Mouse (Mus musculus): Measurements from ENCODE around the gene Lpin2. TPM values are rescaled to one million over a fixed set of nuclear protein-coding genes. Genes with fewer than 3 reads are reported as not detected.

The Lpin2 gene
- total RNA-seq, 2 experiments from 2014 or later: 74.0 to 89.0 TPM

DNA sequence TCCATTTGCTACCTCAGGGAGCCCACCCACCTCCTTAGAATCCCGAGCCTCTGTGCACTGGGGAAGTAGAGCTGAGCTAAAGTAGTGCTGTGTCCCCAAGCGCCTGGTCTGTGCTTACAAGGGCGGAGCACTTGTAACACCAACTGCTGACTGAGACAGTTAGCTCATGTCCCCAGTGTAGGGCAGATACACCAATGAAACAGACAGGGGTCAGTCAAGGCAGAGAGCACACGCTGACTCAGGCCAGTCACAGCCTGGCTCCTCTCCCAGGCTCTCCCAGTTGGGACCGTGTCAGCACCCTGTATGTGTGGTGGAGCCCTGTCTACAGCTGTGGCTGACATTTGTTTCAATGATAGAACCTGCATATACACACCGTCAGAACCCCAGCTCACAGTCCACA lies 103.6 kb downstream of the Lpin2 start:
- DNase-seq (ENCODE audit: low spot score in 2 of 2): no peak
- intact Hi-C loops (cut with DNase I): no loop called here

DNA sequence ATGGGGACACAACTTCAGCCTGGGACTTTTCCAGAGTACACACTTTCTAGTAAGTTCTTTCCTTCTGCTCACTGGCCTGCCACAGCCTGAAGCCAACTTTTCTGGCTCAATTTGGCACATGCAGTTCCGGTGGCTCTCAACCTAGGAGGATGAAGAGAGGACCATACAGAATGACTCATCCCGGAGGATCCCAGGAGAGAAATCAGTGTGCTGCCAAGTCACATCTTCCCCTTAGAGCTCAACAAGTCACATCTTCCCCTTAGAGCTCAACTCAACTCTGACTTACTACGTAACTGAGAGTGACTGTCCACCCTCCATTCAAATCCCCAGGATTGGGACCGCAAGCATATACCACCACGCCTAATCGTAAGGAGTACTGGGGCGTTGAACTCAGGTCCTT lies 105.2 kb downstream of the Lpin2 start:
- intact Hi-C loops (cut with DNase I): no loop called here
- no peak for DNase-seq (ENCODE audit: low spot score in 2 of 2)

DNA sequence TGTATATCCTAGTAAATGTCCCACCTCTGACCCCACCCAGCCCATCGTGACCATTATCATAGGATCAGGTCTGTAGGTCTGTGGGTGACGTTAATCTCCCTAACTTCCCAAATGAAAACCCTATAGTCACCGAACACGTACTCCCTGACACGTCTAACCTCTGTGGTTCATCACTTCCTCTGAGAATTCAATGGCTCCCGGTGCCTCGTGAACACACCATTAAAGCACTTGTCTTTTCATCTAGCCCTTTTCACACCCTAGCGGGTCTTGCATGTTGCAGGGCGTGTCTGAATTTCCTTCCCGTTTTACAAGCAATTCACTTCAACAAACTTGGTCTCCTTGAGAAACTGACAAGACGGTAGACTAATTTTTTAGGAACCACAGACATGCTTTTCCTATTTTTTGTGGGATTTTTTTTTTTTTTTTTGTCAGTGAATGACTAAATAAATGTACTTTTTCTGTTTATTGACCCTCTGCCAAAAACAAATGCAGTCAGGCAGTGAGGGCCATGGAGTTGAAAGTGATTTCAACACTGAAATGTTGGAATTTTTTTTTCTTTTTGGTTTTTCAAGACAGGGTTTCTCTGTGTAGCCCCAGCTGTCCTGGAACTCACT lies 105.9 kb downstream of the Lpin2 start:
- intact Hi-C loops (cut with DNase I): no loop called here
- no peak for DNase-seq (ENCODE audit: low spot score in 2 of 2)

DNA sequence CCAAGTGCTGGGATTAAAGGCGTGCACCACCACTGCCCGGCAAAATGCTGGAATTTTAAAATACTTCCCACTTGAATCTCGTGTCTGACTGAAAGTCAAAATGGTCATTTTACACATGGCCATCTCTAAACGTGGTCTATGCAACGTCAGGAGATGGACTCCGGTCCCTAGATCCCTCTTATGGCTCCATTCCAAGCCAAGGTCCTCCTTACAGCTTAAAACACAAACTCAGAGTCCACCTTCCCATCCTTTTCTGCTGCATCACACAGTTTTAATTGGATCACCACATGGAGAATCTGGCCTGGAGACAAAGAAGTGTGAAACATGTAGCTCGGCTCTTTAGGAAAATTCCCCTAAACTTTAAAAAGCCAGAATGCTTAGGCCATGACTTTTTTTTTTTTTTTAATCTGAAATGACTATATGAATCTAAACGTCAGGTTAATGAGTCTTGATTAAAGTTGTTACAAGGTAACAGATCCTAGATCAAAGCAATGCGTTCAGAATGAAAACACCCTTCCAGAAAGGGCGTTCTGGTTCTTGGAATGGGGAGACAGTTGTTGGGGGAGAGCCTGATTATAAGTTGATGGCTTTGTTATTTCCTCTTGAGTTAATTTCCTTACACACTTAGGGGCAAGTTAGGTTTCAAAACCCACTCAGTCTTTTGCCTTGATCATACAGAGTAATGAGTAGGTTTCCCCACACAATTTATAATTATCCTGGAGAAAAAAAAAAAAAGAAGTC lies 106.6 kb downstream of the Lpin2 start:
- intact Hi-C loops (cut with DNase I): no loop called here
- no peak for DNase-seq (ENCODE audit: low spot score in 2 of 2)

DNA sequence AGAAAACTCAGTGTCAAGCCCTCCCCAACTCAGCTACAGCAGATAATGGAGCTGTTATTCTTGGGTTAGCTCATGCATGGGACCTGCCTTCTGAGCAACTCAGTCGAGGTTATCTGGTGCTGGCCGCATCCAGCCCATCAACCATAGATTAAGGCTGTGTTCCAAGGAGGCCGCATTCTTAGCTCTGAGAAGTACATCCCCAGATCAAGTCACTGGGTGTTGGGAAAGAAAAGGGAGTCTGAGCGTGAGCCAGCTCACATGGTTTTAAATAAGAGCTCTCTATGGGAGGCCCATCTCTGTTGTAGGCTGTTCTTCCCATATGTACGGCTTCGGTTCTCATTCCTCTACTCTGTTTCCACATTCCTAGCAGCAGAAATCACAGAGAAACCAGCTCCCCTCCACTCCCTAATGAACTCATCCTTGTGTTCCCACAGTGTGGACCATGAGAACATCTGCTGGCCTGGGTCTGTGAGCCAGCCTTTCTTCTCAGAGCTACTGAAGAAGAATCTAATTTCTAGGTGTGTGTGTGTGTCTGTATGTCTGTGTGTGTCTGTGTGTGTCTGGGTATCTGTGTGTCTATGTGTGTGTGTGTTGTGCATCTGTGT lies 107.3 kb downstream of the Lpin2 start:
- DNase-seq (ENCODE audit: low spot score in 2 of 2): no peak
- intact Hi-C loops (cut with DNase I): no loop called here

DNA sequence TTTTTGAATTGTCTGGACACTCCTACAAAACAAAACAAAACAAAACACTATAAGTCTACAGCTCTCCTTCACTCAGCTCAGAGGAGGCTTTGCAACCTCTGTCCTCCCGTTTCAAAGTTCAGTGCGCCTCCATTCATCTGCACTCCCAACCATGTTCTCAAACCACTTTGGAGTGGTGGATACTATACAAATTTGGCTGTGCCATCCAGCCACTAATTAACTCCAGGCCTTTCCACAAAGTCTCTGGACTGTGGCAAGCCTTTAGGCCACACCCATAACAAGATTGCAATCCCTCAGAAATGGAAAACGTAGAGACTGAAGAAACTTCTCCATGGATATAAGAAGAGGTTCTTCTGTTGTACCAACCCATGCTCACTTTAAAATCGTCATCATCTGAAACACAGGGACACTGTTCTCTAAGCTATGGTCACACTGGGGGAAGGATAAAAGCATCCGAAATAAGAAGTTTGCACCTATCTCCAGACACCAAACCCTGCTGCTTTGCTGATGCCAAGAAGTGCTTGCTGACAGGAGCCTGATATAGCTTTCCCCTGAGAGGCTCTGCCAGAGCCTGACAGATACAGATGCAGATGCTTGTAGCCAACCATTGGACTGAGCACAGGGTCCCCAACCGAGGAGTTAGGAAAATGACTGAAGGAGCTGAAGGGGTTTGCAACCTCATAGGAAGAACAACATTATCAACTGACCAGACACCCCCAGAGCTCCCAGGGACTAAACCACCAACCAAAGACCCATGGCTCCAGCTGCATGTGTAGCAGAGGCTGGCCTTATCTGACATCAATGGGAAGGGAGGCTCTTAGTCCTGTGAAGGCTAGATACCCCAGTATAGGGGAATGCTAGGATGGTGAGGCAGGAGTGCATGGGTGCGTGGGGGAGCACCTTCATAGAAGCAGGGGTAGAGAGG lies 108.4 kb downstream of the Lpin2 start:
- intact Hi-C loops (cut with DNase I): no loop called here
- DNase-seq (ENCODE audit: low spot score in 2 of 2): no peak

DNA sequence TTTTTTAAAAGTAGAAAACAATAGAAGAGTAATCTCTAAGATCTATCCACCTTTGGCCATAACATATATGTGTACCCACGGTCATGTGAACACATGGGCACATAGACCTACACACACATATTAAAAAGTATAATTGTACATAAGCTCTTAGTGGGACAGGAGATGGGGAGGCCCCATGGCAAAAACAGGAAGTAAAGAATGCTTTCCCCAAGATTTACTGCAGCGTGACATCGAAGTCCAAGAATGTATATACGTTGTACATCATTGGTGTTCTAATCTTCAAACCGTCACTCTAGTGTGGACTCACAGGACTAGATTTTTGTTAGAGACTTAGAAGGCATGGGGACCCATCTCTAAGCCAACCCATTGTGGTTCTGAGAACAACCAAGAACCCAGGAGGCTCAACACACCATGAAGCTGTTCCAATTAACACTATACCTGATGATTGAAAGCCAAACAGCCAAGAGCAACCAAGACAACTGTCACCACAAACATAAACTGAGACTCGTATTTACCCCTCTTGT lies 109.6 kb downstream of the Lpin2 start:
- intact Hi-C loops (cut with DNase I): no loop called here
- DNase-seq (ENCODE audit: low spot score in 2 of 2): no peak

DNA sequence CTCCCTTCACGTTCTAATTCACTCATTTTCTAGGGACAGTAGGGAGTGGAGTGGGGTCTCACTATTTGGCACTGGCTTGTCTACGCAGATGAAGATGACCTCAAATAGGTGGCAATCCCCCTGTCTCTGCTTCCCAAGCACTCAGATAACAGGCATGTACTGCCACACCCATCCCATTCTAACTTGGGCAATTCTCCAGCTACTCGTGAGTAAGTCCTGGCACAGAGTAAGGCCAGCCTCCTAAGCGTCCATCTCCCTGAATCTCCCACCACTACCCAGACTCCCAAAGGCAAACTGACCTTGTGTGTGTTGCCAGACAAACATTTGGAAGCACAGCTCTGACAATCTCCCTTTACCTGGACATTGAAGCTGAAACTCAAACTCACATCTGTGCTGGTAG lies 110.5 kb downstream of the Lpin2 start:
- intact Hi-C loops (cut with DNase I): no loop called here
- no peak for DNase-seq (ENCODE audit: low spot score in 2 of 2)

DNA sequence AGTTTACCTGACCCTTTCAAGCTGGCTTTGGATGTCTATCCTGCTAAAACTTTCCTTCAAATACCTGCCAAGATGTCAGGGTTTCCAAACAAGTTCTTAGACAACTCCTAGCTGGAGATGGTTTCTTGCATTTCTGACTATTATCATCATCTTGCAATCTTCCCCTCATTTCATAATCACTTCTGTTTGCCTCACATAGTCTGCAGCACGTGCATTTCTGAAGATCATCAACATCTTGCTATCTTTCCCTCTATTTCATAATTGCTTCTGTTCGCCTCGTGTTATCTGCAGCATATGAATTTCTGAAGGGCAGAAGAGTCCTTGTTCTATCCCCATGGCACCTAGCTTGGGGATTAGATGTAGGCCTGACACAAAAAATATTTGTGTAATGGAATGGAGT lies 112.2 kb downstream of the Lpin2 start:
- intact Hi-C loops (cut with DNase I): no loop called here
- DNase-seq (ENCODE audit: low spot score in 2 of 2): no peak

Other genes with a start within 250 kb of the Lpin2 start
- gene Myom1, start 179.9 kb upstream of the Lpin2 start, total RNA-seq (2021): 1 to 10 TPM; 2.3 to 3.7 TPM
- gene Myl12a, start 179.7 kb upstream of the Lpin2 start, total RNA-seq (2021): 10 to 100 TPM; 39.9 to 44.1 TPM
- gene Emilin2, start 129.4 kb downstream of the Lpin2 start, total RNA-seq (2021): 1 to 10 TPM; 1.7 to 3.2 TPM